11 mouse cellular contexts compared by ENCODE assay signal in the genomic region with DNA sequence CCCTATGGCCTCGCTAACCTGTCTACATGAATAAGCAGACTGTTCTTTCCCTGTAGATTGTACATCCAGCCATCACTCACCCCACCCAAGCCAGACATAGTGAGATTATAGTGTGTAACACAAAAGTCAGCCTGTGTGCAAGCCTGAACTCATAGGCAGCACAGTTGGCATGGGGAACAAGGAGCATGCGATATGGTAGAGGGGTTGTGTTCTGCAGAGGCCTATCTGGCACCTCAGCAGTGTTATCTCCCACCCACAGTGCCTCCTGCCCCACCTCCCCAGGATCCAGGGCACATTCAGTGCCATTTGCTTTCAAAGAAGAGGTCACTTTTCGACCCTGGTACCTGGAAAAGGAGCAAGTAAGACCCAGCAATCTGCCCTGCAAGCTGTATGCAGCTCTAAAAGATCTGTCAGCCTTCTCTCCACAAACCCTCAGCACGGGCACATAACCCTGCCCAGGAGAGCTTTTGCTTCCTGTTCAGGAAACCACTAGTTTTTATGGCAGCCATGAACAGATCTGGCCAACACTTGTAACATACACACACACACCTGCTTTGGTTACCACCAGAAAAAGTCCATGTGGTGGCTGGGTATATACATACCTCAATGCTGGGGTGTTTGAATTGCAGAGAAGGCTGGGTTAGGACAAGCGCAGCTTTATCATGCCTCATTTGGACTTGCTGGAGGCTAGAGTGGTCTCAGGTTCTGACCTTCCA. TPM values are rescaled to one million over a fixed set of nuclear protein-coding genes. Genes with fewer than 3 reads are reported as not detected.
A peak's percentile ranks its signal among the peaks of the same experiment; 100 is the strongest.
DNase-seq lines count a peak whose midpoint lies in the region; ATAC-seq and TF ChIP-seq lines count a peak whose summit lies in the region.
"Had no signal": no experiment of that assay in that cellular context is flagged by ENCODE, and none has a peak within 500 bp of the region (broad histone marks: within the 10 kb centered on the region; RNA-seq: fewer than 3 reads in every experiment).

No protein-coding gene starts in this region.

- H3K9me3 ChIP-seq in heart, embryonic 12.5 days (replicated peaks): no peaks in the 10 kb centered on the region
- H3K9me3 ChIP-seq in liver, embryonic 14.5 days (ENCODE audit: control insufficient read depth, low read length): no peaks in the 10 kb centered on the region
- H3K9me3 ChIP-seq: hindbrain, embryonic 10.5 days had no signal

- H3K36me3 ChIP-seq in heart, embryonic 12.5 days: peaks cover 31% of the 10 kb centered on the region
- peaks cover 37% of the 10 kb centered on the region for H3K36me3 ChIP-seq in liver, embryonic 14.5 days (replicated peaks; ENCODE audit: control insufficient read depth, insufficient read depth, low read depth)

- no peak overlapping the region; the same call in 1 of the 2 replicates for H3K27ac ChIP-seq in heart, embryonic 12.5 days (ENCODE audit: poor library complexity, severe bottlenecking)
- H3K27ac ChIP-seq in liver, embryonic 14.5 days: peak overlapping the region; percentile 98
- H3K27ac ChIP-seq: hindbrain, embryonic 10.5 days had no signal

- H3K4me2 ChIP-seq in heart, embryonic 12.5 days: no peak overlapping the region
- peak overlapping the region; percentile 74 for H3K4me2 ChIP-seq in liver, embryonic 14.5 days (ENCODE audit: low read depth)

- H3K4me1 ChIP-seq in heart, embryonic 12.5 days (replicated peaks): peaks cover 38% of the 10 kb centered on the region
- peaks cover 70 to 78% of the 10 kb centered on the region in 2 experiments for H3K4me1 ChIP-seq in liver, embryonic 14.5 days (replicated peaks; ENCODE audit: control insufficient read depth in 2 of 2, insufficient read depth in 2 of 2, low read length in 1 of 2)

- intact Hi-C loops in heart, postnatal 10 days (cut with DNase I): no loop called here

- TF ChIP-seq CTCF in liver, embryonic 14.5 days (IDR thresholded peaks at IDR 0.05; ENCODE audit: low read depth): no peak

- ATAC-seq in heart, embryonic 12.5 days (ENCODE audit: insufficient number of reproducible peaks, low FRiP score): peak; percentile 45; the same call in 1 of the 2 replicates
- ATAC-seq in liver, embryonic 14.5 days (ENCODE audit: insufficient read depth): peak; percentile 89

- WGBS in heart, embryonic 12.5 days: 49% methylated on average over 5 of the region's 5 CpGs
- 19% methylated on average over 5 of the region's 5 CpGs for WGBS in liver, embryonic 14.5 days (ENCODE audit: insufficient replicate concordance)

- TF ChIP-seq EP300 in liver, embryonic 14.5 days (IDR thresholded peaks at IDR 0.05; ENCODE audit: low read depth): peak; percentile 97

- H3K4me3 ChIP-seq in heart, embryonic 12.5 days: no peak overlapping the region
- H3K4me3 ChIP-seq in liver, embryonic 14.5 days (ENCODE audit: insufficient read depth in 1 of 2, low read depth in 2 of 2, low read length in 2 of 2): peak overlapping the region; percentile 12 to 33; a peak in 2 of 4 replicates
- H3K4me3 ChIP-seq: hindbrain, embryonic 10.5 days had no signal

- no peak overlapping the region for H3K9ac ChIP-seq in heart, embryonic 12.5 days
- peak overlapping the region; percentile 65 for H3K9ac ChIP-seq in liver, embryonic 14.5 days (replicated peaks)

- no peak for DNase-seq in heart, postnatal 10 days
- peak; percentile 73 for DNase-seq in 416B (ENCODE audit: low read depth)
- peak; percentile 92 for DNase-seq in c-Kit-positive CD71-positive TER-119-positive erythroid progenitor cells, embryonic 14.5 days (ENCODE audit: low spot score)
- DNase-seq in liver, embryonic 14.5 days (ENCODE audit: low read depth in 3 of 3, low spot score in 3 of 3): peak; percentile 85 to 92 (median 85)
- DNase-seq in urinary bladder, postnatal 14 days (ENCODE audit: low spot score): no peak
- no peak for DNase-seq in kidney, postnatal 25 days
- no peak for DNase-seq in cerebellum, adult 9-11 months
- DNase-seq: adrenal gland, postnatal 25 days; right cerebral cortex, adult 18-20 months had no signal

- H3K27me3 ChIP-seq in heart, embryonic 12.5 days (replicated peaks): no peaks in the 10 kb centered on the region
- no peaks in the 10 kb centered on the region for H3K27me3 ChIP-seq in liver, embryonic 14.5 days (ENCODE audit: control insufficient read depth, insufficient read depth, low read length)

RNA-seq across cellular contexts. Expression of a gene that starts 3.6 kb away (rescaled TPM):
- polyA plus RNA-seq in heart, embryonic 12.5 days (2016; fragmentation: Nextera tagmentation; extraction: Ambion mirVana): 20.8 and 20.9 TPM in 2 replicates
- total RNA-seq in heart, postnatal 10 days (2021): 10 to 100 TPM; 33.9 to 43.2 TPM
- polyA plus RNA-seq in liver, embryonic 14.5 days (2012; rRNA removed): 4.6 and 6.0 TPM in 2 replicates
- 17.8 and 19.2 TPM in 2 replicates for polyA plus RNA-seq in liver, embryonic 14.5 days (2014; fragmentation: Nextera tagmentation; extraction: Ambion mirVana)

RNA-seq across cellular contexts. Expression of a gene that starts 53.2 kb away (rescaled TPM):
- polyA plus RNA-seq in heart, embryonic 12.5 days (2016; fragmentation: Nextera tagmentation; extraction: Ambion mirVana): 61.5 and 64.4 TPM in 2 replicates
- 10 to 100 TPM; 20.8 to 23.3 TPM for total RNA-seq in heart, postnatal 10 days (2021)
- 36.5 and 38.6 TPM in 2 replicates for polyA plus RNA-seq in liver, embryonic 14.5 days (2012; rRNA removed)
- 48.0 and 50.4 TPM in 2 replicates for polyA plus RNA-seq in liver, embryonic 14.5 days (2014; fragmentation: Nextera tagmentation; extraction: Ambion mirVana)

Comparison
In these comparisons a context has a peak if more than half of its experiments do, and no peak if none do; other contexts are left out.
1. DNase-seq: peak in 416B (single experiment), c-Kit-positive CD71-positive TER-119-positive erythroid progenitor cells, embryonic 14.5 days (single experiment) and liver, embryonic 14.5 days (3 of 3); none in heart, postnatal 10 days (0 of 2), urinary bladder, postnatal 14 days (single experiment), kidney, postnatal 25 days (0 of 2) and cerebellum, adult 9-11 months (single experiment).